Mouse (Mus musculus) c-Kit-positive CD71-negative TER-119-negative erythroid progenitor cells, embryonic 14.5 days (primary cell): ENCODE results near the gene Six6.

Experiments used
- DNase-seq: peaks from one replicate; pipeline ENCODE4 v3.0.0-alpha.2; 2013; ENCODE audit warnings: low read depth

Gene Six6

DNA sequence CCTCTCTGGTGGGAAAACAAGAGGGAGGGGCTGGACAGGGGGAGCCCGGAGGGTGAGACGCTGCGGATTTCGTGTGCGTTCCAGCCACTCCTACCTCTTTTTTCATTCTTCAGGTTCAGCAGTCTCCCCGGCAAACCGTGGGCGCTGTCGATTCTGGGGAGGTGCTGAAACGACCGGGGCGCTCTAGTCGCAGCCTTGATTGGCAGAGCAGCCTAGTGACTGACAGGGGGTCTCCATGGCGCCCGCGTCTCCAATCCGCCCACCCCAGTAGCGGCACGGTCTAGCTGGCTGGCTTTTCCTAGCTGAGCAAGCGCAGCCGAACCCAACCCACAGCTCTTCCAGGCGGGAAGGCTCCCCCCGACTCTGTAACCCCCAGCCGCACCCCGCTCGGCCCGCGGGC, at the start of gene Six6:
Gene Six6 (plus strand): TSS at position 277 of the 400 bp plus-strand sequence.
- DNase-seq = peak; percentile 35

DNA sequence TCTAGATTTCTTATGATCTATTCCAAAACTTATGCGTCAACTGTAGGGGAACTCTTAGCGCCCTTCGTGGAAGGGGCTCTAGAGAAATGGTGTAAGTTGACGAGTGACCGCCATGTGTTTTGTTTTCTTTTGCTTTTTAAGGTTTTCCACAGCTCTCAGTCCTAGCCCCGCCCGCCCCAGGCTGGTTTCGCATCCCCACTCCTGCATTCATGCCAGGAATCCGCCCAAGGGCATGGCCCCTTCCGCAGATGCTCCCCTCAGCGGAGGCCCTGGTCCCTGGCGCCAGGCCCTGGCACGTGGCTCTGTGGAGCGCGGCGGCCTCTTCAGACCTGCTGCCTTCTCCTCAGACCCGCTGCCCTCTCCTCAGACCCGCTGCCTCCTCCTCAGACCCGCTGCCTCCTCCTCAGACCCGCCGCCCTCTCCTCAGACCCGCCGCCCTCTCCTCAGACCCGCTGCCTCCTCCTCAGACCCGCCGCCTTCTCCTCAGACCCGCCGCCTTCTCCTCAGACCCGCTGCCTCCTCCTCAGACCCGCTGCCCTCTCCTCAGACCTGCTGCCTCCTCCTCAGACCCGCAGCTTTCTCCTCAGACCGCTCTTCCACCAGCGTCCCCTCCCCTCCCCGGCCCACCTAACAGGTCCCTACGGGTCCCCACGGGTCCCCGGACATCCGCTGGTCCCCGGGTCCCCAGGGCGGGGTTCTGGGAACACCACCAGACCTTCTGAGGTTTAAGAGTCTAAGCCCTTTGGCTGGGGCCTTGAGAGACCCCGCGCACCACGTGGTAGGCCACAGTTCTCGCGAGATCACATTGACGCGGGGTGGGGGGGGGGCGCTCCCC, 22.3 kb upstream of the Six6 start:
- DNase-seq = no peak

DNA sequence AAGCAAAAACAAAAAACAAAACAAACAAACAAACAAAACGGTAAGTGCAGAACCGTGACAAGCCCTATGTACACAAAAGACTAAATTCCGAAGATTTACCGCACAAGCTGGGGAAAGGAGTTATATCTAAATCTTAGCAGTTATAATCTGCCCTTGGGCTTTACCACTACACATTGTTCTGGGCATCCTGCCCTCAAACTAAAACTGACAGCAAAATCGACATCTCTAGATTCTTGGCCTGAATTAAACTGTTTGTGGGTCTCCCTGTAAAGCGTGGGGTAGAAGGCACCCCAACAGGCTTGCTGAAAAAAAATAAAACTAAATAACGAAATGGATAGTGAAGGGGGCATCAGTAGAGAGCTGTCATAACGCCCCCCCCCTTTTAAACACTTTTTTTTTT, 2.9 kb upstream of the Six6 start:
- DNase-seq = no peak

DNA sequence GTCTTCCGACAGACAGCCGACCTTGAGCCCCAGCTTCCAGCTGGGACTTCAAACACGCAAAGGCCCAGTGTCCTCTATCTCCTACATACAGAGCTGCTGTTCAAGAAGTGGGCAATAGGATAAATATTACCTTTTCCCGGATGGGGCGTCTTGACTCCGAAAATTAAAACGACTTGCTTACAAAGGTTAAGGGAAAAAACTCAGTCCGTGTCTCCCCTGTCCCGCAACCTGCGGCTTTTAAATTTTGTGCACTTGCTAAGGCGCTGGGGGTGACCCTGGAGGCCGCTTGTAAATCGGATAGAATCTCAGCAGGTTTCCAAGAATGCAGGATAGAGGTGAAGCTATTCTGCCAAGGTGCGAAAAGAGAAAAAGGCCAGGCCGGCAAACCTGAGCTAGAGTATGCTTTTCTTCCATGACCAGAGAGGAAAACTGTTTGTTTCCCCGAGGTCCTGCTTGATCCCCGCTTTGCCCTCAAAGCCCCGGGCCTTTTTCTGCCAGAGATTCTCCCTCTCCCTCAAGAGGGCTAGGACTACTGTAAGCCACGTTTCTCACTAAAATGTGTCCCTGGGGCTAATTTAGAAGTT, 2.1 kb upstream of the Six6 start:
- no peak for DNase-seq

DNA sequence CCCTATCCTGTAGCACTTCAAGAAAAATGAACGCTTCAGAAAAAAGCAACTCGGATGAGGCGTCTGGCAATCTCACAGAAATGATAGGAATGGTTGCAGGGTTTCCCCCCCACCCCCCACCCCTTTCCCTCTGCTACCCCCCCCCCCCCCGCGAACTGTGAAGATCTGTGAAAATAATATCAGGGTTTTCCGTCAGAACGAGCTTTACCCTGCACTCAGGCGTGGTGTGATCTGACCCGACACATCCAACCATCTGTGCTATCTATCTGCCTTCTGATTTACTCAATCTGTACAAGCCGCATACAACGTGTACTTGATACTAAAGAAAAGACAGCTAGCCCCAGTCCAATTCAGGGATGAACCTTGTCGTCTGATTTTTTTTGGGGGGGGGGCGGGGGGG, 1.5 kb upstream of the Six6 start:
- no peak for DNase-seq

DNA sequence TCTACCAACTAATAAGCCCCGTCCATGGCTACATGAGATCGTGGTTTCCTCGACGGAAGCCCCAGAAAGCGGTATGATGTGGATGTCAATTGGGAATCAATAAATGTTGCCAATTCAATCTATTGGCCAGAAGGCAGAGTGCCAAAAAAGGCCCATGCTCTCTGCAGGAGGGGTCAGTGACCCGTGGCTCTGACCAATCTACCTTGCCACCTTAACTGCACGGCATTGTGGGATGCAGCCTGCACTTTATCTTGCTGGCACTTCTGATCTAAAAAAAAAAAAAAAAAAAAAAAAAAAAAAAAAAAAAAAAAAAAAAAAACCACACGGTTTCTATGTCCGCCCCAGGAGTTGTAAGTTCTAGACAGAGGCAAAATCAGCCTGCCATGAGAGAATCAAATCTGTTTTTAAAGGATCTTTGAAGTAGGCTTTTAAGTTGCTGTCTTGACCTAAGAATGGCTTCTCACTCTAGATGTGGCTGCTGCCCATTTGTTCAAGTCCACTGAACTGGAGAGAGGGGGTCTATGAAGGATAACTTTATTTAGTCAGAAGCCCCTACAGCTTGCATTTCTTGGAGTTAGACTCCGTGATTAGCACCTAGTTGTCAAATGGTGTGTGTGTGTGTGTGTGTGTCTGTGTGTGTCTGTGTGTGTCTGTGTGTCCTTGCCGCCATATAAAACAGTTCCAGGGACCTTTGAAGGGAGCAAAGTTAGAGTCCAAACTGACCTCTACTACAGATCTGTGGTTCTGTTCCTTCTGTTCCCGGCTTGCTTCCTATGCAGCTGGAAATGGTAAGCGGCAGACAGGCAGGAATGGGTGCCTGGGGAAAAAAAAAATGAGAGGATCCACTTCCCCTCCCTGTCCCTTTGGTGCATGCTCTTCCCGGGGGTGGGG, 847 bp upstream of the Six6 start:
- DNase-seq = no peak

DNA sequence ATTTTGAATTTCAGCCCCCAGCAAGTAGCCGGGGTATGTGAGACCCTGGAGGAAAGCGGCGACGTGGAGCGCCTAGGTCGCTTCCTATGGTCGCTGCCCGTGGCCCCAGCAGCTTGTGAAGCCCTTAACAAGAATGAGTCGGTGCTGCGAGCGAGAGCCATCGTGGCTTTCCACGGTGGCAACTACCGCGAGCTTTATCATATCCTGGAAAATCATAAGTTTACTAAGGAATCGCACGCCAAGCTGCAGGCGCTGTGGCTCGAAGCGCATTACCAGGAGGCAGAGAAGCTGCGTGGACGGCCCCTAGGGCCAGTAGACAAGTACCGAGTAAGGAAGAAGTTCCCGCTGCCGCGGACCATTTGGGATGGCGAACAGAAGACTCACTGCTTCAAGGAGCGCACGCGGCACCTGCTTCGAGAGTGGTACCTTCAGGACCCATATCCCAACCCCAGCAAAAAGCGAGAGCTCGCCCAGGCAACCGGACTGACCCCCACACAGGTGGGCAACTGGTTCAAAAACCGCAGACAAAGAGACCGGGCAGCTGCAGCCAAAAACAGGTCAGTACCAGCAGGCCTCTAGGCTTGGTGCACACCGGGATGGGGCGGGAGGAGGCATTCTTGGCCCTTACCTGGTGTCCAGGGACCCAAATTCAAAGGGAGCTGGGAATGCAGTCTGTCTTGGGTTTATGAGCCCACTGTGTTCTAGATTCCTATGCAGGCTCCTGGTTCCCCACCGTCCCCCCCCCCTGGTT, 554 bp downstream of the Six6 start, which contains the start of gene 4930447C04Rik:
Gene 4930447C04Rik (minus strand): TSS at position 704 of the 751 bp plus-strand sequence.
- no peak for DNase-seq

DNA sequence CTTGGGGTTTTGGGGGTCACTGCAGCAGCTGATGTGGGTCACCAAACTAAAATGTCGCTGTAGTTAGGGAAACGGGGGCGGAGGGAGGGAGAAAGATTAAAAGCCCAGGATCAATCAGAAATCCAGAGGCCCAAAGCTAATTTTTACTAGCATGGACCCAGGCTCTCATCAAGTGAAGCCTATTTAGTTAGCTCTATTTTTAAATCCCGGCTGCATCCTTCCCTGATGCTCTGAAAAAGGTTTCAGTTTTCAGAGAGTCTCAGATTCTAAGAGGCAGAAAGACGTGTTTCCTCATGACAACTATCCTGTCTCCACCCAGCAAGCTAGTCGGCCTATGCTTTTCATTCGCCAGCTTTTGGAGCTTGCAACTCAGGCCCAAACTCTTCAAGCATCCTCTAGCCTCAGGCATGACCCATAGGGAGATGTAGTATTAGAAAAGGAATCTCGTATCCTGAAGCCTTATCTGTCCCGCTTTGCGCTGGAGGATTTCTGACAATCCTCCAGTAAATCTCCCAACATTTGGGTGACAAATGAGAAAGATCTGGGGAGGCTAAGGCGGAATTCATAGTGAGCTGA, 1.2 kb downstream of the Six6 start:
- no peak for DNase-seq

DNA sequence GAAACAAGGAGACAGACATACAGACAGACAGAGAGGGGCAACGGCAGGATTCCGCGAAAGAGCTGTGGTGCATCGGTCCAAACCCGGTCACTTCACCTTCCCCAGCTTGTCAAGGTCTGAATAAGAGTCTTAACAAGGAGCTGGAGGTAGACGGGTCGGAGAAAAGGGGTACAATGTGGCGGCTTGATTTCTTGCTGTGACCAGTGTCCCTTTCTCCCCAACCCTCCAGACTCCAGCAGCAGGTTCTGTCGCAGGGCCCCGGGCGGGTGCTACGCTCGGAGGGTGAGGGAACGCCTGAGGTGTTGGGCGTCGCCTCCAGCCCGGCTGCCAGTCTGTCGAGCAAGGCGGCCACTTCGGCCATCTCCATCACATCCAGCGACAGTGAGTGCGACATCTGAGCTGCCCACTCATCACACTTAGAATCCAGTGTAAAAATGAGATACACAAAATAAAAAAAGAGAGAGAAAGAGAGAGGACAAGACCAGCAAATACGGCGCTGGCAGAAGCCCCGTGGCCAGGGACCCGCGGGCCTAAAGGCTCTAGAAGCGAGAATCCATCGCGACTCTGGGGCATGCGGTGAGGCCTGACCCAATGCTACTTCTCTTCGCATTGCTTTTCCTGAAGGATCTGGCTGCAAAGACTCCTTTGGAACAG, 1.8 kb downstream of the Six6 start:
- no peak for DNase-seq

DNA sequence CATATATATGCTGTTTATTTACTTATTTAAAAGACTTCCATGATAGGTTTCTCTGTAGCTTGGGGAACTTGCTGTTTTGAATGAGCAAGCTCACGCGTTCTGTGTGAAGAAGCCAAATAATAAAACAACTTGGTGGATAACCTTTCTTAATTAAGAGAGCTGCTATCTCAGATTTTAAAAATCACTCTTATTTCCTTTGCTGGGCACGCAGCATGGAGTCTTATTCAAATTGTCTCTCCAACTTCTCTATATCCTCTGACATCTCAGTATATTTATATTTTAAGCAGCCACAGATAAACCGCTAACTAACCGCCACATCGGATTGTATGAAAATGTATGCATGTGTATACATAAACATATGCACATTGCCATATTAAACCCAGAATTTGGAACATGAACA, 2.5 kb downstream of the Six6 start:
- DNase-seq = no peak

DNA sequence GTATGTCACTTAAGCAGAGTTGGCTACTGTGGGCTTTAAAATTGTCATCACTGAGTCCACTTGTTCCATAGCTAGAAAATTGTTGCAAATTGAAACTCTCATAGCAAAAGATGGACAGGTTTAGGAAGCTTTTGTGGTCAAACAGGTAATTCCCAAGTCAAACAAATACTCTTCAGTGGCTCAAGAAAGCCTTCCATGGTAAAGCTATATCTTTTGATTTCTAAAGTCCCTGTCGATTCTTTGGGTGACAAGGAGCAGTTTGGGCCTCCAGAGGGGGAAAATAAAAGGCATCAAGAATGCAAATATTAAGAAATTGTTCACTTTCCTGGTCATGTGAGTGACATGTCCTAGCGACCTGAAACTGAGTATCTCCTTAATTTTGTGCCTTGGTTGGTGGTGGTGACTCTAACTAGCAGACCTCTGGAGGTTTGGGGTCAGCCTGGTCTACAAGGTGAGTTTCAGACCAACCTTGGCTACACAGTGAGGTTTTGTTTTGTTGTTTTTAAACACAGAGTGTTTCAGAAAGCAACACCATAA, 4.0 kb downstream of the Six6 start:
- DNase-seq = no peak

DNA sequence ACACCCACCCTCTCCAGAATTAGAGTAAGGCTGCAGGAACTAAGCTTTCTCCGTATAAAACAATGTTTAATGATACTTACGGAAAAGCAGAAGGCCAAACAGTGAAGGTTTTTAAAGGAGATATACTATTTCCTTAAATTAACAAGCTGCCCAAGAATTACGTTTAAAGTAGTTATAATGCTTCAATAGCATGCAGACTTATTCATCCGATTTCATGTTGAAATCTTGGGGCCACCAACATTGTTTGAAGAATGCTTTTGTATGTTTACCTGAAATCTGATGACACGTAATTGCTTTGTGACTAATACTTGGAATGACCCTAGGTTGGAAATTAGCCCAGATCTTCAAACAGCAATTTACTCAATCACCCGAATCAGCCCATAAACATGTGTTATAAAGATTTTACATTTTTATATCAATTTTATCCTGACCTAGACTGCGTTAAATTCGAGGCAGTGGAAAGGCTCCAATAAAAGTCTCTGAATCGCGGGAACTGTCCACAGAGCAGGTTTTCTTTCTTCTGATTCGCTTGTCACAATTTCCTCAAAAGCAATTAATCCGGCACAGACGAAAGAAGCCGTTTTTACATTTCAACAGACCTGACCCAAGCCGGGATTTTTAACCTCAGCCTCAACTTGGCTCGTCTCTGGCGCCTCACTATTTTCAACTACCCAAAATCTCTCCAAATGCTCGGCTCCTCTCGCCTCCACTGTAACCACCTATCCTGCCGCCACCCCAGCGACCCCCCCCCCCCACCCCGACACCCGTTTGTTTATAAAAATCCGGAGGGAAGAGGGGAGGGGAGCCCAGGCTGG, 4.9 kb downstream of the Six6 start:
- no peak for DNase-seq

DNA sequence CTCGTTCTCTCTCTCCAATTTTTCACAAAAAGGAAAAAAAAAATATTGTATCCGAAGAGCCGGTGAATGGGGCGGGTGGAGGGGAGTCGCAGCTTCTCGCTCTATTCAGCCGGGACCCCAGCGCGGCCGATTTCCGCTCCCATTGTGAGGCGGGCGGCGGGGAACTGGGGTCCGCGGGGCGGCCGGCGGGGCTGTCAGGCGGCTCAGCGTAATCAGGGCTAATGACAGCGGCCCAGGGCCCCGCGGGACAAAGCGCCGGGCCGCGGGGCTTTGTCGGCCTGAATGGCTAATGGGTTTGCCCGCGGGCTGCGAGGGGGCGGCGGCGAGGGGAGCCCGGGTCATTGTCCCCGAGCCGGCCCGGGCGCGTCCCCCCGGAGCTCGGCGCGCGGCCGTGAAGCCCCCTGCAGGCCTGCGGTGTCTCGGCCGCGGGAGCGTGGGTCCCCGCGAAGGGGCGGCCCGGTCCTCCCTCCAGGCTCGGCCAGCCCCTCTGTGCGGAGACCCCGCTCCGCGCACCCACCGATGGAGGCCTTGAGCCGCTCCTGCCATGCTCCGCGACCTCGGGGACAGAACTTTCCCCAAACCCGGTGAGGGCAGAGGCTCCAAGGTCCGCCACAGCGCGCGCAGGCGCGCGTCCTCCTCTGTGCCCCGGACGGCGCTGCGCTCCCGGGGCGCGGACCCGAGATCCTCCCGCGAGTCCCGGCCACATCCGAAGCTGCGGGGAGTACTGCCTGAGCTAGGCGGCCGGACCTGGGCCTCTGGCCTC, 5.8 kb downstream of the Six6 start:
- no peak for DNase-seq

DNA sequence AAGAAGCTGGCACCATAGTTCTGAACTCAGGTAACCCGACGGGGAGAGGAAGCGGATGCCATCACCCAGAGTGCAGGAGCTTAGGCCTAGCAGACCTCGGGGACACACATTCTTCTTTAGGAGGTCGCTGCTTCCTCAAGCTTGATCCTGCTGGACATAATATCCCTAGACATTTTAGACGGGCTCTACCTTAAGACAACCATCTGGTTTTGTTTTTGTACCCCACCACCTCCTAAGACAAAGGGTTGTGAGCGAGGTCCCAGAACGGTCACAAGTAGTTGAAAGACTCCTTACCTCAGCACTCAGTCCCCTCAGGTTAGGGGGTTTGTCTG, 6.3 kb downstream of the Six6 start:
- no peak for DNase-seq

DNA sequence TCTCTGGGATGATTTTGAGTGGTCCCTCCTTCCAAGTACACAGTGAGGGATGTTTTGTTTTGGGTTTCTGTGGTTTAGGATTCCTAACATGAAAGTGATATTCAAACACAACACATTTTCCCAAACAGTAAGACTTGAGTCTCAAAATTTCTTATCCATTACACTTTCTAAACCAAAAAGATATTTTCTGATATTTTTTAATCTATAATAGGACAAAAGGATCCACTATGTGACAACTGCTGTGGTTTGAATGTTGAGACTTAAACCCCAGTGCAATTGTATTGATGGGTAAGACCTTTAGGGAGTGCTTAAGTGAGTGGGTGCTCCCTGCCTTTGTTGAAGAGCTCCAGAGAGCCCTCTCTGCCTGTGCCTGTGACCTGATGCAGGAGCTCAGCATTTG, 7.1 kb downstream of the Six6 start:
- DNase-seq = no peak

DNA sequence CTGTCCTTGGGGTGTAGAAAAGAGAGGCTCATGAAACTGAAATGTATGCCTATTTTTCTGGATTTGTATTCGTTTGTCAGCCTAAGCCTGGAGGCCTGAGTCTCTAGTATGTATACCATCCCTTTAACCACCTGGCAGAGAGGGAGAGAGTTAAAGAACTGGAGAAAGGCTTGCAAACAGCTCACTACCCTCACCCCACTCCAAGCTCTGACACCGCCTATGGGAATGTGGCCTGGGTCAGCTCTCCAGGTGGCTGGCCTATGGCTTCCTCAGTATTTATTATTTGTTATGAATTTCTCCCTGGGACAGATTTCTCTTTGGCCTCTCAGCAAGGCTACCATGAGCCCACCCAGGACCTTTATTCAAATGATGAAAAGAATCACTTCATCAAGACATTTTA, 7.6 kb downstream of the Six6 start:
- DNase-seq = no peak

DNA sequence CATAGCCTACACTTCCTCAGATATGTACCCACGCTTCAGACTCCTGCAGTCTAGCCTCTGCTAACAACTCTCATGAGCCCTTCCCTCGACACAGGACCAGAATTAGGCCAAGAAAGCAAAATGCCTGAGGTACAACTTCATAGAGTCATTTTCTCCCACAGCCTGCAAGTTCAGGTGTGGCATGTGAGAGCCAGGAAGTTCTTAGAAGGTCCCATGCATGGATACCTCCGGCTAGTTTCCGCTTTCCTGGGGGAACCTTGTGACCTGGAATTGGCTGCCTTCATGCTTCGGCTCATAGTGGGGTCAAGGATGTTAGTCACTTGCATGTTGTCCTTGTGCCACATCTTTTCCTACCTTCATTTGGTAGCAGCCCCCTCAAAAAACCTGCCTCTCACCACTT, 13.4 kb downstream of the Six6 start:
- no peak for DNase-seq

DNA sequence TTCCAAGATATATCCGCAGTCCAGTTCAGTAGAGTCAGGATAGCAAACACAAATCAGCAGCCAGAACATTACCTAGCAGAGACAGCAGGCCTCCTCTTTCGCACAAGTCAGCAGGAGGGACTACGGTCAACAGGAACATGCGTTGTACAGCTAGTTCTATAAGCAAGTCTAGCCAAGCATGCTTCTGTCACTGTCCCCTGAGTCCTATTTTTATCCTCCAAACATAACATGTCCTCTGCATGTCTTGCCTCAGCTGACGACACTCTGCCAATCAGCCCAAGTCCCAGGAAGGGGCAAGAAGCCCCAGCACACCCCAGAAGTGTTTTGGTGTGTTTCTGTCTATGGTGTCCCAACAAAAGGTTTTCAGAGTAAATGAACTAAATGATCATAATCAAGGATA, 14.2 kb downstream of the Six6 start:
- DNase-seq = no peak

DNA sequence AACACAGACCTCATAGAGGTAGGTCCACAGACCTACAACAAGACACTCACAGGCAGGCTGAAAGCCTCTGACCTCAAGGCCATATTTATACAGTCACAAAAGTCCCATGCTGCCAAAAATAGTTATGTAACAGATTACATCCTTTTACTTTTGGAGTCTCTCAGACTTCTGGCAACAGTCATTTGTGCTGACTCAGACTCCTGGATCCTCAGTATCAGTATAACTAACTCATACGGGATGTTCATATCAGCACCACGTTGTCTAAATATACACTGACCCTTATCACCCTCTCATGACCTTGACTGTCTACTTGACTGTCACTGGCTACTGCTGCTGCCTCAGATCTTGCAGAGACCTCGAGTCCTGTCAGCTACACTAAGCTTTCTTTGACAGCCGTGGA, 15.2 kb downstream of the Six6 start:
- no peak for DNase-seq
